Mouse (Mus musculus) cerebellum, adult 18-20 months (tissue): Measurements from ENCODE around the gene Hydin.
A peak's percentile ranks its signal among the peaks of the same experiment; 100 is the strongest.
"Not testable (repeated sequence)": the region's sequence is repeated elsewhere in the genome, so short reads cannot be mapped to it uniquely, and the experiment has no call there.

Experiments used
- DNase-seq, 2 experiments: peaks; one replicate each; pipeline ENCODE4 v3.0.0; 2021

Gene Hydin

DNA sequence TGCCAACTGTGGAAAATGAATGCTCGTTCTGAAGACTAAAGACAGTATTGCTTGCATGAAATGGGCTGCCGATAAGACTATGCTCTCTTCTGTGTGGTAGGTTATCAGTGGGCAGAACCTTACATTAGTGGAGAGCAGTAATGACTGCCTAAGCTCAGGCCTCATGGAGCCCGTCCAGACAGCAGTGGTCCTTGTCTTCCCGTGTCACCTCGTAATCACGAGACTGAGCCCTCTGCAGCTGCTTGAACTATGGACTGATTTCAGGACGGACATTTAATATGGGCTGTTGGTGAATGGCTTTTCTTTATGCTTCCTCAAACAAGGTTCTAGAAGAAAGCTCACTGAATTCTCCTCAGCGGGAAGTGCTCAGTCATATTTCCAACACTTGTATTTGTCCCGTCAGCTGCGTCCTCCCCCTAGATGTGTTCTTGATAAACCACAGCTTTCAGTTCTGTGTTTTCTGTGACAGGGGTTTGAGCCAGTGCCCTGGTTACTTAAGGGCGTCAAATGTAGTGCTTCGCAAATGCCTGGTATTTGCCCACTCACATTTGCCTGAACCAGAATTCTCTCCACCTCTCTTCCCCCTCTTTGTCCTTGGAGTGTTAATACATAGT, 73.4 kb downstream of the Hydin start:
- no peak for DNase-seq

DNA sequence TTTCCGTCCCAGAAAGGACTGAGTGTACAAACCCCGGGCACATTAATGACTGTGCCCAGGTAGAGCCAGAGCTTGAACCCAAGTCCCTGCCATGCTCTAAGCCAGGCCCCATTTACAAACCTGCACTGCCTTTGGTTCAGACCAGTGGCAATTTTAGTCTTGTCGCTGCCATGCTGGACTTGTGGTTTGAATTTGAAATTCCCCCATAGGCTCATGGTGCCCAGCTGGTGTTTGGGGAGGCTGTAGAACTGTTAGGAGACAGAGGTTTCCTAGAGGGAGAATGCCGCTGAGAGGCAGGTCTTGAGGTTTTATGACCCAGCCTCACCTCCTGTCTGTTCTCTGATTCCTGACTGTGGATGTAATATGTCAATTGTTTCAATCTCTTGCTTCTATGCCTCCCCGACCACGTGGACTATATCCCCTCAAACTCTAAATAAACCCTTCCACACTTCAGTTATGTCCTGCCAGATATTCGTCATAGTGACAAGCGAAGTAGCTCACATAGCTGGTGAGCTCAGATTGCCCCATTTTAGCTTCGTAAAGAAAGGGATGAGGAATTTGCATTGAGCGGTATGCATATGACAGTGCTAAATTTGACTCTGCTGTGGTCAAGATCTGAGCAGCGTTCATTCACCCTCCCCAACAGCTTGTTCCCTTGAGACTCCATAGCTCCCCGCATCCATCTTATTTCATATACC, 79.1 kb downstream of the Hydin start:
- DNase-seq, result no peak

DNA sequence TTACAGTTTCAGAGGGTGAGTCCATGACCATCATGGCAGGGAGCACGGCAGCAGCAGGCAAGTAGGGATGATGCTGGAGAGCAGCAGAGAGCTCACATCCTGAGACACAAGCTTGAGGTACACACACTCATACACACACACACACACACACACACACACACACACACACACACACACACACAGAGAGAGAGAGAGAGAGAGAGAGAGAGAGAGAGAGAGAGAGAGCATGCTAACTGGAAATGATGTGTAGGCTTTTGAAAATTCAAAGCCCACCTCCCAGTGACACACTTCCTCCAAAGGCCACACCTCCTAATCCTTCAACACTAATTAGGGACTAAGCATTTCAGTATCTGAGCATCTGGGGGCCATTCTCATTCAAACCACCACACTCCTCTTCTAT, 80.1 kb downstream of the Hydin start:
- no peak for DNase-seq

DNA sequence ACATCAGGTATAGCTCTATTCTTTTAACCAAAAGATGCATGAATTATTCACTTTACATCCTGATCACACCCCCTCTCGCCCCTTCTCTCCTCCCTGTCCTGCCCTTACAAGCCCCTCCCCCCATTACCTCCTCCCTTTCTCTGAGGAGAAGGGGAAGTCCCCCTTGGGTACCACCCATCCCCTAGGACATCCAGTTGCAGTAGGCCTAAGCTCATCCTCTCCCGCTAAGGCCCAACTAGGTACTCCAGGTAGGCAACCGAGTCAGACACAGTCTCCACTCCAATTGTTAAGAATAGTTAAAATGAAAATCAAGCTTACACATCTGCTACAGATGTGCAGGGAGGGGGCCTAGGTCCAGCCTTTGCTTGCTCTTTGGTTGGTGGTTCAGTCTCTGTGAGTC, 83.9 kb downstream of the Hydin start:
- DNase-seq, result no peak

DNA sequence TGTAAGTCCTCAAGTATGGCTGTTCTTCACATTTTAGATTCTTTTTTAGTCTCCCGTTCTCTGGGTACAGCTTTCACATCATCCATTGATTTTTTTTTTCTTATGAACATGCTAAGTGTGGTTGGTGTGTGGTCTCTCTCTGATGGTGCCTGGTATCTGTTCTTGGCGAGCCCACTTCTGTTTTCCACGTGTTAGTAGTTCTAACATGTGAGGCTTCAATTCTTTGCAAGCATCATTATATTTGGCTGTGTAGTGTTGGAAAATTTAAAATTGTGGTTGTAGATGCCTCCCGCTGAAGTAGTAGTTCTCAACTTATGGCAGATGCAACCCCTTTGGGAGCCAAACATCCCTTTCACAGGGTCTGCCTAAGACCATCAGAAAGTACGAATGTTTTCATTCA, 85.1 kb downstream of the Hydin start:
- no peak for DNase-seq

DNA sequence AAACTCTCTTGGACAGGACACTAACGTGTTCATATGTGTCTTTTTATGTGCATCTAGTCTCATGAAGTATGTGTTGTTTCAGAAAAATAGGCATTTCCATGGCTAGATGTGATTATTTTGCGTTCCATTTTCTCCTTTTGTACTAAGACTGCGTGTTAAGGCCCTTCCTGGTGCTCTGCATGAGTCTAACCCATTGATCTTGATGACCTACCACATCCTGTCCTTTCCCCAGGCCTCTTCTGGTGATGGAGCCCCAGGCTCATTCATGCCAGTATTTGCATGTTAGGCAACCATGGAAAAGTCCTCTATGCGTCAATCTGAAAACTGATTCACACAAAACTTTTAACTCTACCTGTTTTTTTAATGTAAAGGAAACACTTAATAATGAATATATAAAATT, 96.2 kb downstream of the Hydin start:
- no peak for DNase-seq

DNA sequence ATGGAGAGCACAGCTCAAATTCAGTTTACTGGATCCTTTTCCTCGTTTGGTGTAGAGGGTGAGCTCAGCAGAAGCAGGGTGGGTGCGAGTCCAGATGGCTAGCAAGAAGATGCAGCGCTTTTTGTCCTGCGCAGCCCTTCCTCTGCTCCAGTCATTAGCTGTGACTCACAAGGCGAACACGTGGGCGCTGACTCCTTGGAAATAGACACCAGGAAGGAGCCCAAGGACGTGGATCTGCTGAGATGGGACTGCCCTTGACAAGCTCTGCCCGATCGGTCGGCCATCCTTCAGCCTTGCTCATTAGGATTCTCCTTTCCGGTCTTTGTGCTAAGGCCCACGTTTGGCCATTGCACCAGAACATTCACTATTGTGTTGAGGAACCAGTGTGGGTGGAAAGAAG, 106.1 kb downstream of the Hydin start:
- DNase-seq, result no peak

DNA sequence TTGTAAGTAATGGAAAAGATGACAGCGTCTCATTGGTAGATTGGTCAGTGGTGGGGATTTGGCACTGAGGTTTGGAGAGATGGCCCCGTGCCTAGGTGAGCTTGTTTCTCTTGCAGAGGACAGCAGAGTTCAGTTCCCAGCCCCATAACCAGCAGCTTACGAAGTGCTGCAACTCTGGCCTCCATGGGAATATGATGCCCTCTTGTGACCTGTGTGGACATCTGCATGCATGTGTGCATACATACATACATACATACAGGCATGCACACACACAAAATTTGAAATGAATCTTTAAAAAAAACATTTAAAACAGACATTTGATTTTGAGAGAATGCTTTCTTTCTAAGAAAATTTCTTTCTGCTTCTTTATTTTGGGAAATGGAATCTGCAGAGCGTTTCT, 106.9 kb downstream of the Hydin start:
- no peak for DNase-seq

DNA sequence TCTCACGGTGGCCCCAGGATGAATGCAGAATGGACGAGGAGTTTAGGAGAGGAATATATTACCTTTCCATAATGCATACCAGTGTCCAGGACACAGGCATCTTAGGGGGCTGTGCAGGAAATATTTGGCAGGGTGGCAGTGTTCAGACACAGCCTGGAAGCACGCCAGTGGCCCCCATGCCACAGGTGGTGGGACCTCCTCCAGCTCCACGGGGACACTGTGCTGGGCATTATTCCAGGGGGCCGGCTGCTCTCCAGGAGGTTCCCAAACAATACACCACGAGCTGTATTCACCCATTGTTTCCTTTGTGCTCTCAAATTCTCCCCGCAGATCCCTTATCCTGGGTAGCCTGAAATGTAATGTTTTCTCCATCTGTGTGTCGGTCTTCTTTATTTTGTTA, 116.0 kb downstream of the Hydin start:
- DNase-seq, result no peak

DNA sequence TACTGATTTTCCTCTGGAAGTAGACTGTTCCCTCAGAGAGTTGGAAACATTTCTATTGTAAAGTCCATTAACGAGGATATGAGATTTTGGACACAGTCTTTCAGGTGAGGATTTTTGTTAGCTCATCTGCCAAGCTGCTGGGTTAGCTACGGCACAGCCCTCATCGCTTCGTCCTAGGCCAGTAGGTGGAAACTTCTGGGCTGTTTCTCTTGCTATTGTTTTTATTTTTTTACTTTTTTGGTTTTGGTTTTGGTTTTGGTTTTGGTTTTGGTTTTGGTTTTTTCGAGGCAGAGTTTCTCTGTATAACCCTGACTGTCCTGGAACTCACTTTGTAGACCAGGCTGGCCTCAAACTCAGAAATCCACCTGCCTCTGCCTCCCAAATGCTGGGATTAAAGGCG, 117.9 kb downstream of the Hydin start:
- DNase-seq, result not testable (repeated sequence)

DNA sequence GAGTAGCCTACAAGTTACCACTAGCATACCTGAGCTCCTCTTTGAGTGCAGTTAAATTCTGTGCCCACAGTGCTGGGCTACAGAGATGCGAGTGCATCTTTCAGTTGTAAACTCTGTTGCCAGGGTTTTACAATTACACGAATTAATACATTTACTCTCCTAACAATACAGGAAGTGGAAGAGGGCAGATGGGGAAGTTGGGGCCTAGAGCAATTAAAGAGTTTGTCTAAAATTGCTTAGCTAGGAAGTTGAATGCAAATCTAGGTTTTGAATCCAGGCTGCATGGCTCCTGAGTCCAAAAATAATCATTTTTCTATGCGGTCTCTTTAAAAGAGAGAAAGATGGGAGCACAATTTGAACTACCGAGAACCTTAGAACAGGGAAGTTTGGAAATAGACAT, 128.9 kb downstream of the Hydin start:
- no peak for DNase-seq

DNA sequence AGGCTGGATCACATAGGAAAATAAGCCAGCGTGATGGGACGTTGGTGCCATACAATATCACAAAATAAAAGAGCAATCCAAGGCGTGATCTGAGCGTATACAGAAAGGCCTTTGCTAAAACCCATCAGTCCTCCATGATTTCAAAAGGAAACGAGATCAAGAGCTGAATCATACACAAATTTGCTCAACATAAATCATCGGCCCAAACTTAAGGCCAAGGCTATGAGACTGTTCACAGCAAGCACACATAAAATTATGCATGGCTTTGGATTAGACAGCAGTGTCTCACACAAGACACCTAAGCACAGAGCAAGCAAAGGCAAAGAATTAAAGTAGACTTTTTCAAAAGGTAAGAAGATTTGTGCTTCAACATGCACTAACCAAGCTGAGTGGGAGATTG, 133.8 kb downstream of the Hydin start:
- DNase-seq, result no peak

DNA sequence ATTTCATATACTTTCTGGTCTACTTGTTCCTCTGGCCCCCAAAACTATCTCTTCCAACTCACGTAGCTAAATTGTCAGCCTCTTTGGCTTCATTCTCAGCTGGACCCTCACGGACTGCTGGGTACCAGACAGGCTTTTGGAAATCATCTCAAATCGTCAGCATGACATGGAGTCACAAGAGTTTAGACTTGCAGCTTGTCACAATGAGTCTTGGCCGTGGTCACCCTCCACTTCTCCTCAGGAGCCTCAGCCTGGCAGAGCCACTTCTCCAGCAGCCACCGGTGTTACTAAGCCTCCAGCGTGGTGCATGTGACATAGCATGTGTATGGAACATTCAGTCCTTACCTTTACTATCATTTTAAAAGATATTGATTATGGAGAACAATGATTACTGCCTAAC, 135.5 kb downstream of the Hydin start:
- no peak for DNase-seq

DNA sequence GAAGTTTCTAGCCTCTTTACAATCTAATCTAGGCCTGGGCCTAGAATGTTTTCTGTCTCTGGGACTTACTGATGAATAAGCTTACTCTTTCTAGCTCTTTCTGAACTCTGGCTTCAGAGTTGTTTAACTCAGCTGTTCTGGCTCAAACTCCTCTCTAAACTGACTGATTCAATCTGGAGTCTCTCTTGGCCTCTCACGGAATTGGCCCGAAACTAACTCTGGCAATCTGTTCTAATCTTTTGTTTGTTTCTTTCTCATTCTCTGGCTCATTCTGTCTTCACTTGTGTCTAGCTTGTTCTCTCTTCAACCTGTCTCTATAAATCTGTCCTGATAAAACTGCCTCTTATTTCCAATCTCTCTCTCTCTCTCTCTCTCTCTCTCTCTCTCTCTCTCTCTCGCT, 137.7 kb downstream of the Hydin start:
- DNase-seq, result no peak

DNA sequence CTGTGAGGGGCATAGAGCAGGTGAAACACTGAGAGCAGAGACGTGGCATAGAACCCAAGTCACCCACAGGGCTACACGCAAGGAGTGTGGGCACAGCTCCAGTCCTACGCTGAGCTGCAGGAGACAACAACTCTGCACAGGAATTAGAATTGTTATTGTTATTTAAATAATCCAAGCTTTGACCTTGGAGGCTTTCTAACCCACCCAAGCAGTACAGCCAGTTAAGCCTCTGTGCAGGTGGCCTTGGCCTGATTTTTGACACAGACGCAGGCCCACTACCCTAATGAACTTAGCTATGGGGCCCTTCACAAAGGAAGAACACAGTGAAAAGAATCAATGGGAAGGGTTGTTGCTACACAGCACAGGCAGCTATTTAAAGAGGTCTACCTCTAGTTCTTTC, 148.3 kb downstream of the Hydin start:
- DNase-seq, result peak; percentile 3 to 6

DNA sequence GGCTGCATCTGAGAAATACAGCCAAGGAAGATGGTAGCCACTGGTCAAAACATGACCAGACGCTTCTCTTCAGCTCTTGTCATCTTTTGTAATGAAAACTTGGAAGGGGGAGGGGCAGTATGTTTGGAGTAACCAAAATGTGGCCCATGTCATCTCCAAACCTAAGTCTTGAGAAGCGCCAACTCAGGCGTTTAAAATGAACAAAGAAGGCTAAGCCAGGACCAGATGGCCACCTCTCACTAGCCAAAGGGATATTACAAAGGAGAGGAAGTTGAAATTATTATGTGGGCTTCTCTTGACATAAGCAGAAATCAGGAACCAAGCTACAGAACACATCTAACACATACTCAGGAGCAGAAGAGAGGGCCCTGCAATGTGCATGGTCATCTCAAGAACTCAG, 150.2 kb downstream of the Hydin start:
- peak; percentile 7 to 12 for DNase-seq

DNA sequence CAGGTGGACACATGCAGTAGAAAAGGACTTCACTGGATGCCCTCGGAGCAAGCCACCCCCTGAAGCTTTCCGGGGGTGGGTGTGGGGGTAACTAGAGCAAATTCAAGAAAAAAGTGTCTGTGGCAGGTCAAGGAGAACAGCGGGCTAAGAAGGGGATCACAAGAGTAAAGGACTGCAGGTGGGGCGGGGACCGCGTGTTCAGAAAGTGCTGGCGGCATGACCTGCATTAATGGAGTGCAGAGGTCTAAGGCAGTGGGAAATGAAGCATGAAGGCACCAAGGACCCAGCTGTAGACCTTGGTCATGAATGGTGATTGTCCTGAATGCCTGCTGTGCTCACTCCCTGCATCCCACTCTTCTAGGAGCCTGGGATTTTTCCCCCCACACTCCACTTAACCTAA, 151.0 kb downstream of the Hydin start:
- DNase-seq, result no peak

DNA sequence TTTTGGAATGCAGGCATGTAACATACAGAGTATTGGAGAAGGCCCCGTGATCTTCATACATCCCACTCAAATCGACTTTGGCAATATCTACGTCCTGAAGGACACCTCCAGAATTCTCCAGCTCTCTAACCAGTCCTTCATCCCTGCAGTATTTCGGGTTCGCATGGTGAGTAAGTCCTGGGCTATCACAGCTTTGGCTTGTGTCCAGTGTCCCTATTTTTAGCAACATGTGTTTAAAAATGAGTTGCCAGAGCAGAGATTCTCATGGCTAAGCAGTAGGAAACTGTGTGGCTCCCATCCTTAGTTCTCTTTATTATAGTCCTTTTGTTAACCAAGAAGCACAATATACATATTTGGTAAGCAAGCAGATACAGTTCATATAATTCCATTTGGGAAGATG, 152.9 kb downstream of the Hydin start:
- peak in 1 of 2 experiments; percentile 6 for DNase-seq

DNA sequence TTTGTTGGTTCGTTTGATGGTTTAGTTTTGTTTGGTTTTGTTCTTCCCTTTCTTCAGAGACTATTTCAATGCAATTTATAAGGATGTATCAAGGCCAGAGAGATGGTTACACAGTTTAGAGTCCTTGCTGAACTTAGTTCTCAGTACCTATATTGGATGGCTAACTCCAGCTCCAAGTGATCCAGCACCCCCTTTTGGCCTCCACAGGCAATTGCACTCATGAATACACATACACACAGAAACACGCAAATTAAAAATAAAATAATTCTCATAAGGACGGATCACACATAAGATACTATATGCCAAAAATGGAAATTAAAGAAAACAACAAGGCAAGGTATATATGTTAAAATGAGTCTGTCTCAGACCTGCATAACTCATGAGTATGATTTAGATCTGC, 153.4 kb downstream of the Hydin start:
- DNase-seq, result no peak

DNA sequence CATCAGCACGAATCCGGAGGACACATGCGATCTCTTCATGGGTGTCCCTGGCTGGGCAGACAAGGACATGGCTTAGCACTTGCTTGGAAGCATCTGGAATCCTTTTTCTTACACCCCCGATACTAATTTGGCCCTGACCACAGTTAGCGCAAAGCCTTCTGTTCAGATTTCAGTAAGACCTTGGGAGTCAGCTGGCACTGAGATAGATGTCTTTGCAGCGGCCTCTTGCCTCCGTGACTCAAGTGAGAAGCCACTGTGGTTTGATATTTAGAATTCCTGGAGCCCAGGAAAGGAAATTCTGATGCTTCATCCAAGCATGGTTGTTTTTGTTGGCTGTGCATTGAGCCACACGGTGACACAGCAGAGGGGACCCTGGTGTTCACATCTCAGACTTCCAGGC, 157.4 kb downstream of the Hydin start:
- no peak for DNase-seq

DNA sequence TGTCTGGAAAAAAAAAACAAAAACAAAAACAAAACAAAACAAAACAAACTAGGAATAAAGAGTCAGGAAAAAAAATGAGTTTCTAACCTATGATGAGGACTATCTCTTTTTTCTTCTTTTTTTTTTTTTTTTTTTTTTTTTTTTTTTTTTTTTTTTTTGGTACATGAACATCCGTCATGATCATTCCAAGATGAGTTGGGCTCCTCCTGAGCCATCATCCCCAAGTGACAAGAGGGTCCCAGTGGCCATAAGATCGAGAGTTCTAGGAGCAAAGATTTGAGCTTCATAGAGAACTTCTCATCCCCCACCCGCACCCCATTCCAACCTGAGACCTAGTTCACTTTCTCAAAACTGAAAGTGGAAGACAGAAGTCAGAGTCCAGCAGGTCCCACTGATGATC, 164.6 kb downstream of the Hydin start:
- no peak for DNase-seq

DNA sequence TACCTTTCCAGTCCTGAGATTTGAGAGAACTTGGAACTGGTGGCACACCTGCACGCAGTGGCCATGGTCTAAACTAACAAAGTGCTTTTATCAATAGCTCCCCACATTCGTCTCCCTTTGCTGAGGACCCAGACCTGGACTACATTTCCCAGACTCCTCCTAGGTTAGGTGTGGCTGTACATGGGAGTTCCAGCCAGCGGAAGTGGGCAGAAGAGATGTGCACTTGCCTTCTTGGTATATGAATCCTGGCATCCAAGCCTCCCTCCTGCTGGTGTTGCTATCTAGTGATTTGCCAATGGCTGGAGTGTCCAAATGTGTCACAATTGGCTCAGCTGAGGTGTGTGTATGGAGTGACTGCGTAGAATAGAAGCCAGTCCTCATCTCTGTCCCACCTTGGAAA, 173.8 kb downstream of the Hydin start:
- DNase-seq, result peak; percentile 33 to 35

DNA sequence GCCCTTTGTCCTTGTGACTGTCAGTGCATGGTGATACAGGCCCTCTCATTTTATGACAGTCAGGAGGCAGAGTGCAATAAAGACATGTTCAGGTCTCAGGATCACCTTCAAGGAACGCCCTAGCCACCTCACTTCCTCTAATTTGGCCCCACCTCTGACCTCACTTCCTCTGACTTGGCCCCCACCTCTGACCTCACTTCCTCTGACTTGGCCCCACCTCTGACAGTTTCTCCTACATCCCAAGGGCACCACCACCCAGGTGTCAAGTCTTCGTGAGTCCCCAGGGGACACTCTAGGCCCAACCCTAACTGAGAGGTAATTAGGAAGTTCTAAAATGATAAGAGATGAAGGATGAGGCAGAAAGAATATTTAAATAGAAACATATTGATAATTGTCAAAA, 177.5 kb downstream of the Hydin start:
- DNase-seq, result no peak

DNA sequence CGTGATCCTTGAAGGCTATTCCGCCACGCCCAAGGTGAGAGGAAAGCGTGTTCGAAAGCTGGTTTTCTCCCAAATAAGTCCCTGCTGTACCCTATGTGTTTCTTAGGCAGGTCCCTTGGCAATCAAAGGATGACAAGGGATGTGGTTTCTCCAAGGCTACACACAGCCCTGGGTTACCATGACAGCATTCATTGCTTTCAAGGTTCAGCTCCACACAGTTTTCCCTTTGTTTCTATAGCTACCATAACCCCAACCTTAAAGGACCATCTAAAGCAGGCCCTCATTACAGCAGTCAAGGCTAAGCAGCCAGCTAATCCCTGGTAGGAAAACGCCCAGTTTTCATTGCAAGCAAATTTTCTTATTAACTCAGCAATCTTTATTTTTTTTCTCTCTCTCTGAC, 183.7 kb downstream of the Hydin start:
- DNase-seq, result no peak

DNA sequence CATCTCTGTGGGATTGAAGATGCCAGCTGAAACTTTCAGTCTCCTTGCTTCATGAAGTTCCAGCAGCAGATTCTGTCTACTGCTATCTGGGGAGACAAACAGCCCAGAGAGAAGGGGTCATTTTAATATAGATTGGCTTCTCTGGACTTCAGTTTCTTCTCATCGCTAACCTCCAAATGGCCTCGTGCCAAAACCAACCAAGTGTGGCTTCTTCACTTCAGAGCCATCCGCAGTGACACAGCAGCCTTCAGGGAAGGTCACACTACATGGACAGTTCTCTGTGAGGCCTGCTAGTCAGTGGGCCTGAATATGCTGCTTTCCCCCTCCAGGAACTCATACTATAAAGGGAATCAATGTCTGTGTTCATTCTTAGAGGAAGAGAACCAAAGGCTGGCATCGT, 187.7 kb downstream of the Hydin start:
- DNase-seq, result no peak
